Mouse (Mus musculus) embryonic facial prominence, embryonic 13.5 days (tissue): ENCODE data around the gene Yy2. TPM values are rescaled to one million over a fixed set of nuclear protein-coding genes. Genes with fewer than 3 reads are reported as not detected.

Experiments
- ATAC-seq: fragments of 200-750 bp; cut with Nextera tagmentation; 2 replicates; pipeline ENCODE4 v1.8.0; 2017; ENCODE audit warnings: low read depth; ENCODE audit not compliant: insufficient number of reproducible peaks, insufficient read depth, low FRiP score, low TSS enrichment
- H3K27ac ChIP-seq: fragments of 300-500 bp; sonication (generic); 2 replicates; pipeline ENCODE4 v1.5.1; 2015; ENCODE audit warnings: moderate library complexity, mild to moderate bottlenecking, inconsistent platforms
- H3K27me3 ChIP-seq: fragments of 300-500 bp; sonication (generic); 2 replicates; pipeline ENCODE4 v1.6.1; 2015; ENCODE audit warnings: mild to moderate bottlenecking, inconsistent platforms
- H3K36me3 ChIP-seq: fragments of 300-500 bp; sonication (generic); 2 replicates; pipeline ENCODE4 v1.6.1; 2015; ENCODE audit warnings: mild to moderate bottlenecking, inconsistent platforms
- H3K4me1 ChIP-seq: fragments of 300-500 bp; sonication (generic); 2 replicates; pipeline ENCODE4 v1.6.1; 2015; ENCODE audit warnings: inconsistent platforms
- H3K4me2 ChIP-seq: fragments of 300-500 bp; sonication (generic); 2 replicates; pipeline ENCODE4 v1.6.1; 2015; ENCODE audit warnings: moderate library complexity, mild to moderate bottlenecking, inconsistent platforms
- H3K4me3 ChIP-seq: fragments of 300-500 bp; sonication (generic); 2 replicates; pipeline ENCODE4 v1.5.1; 2015; ENCODE audit warnings: mild to moderate bottlenecking, inconsistent platforms
- H3K9ac ChIP-seq: fragments of 300-500 bp; sonication (generic); 2 replicates; pipeline ENCODE4 v1.6.1; 2015; ENCODE audit warnings: mild to moderate bottlenecking, inconsistent platforms
- H3K9me3 ChIP-seq: fragments of 300-500 bp; sonication (generic); 2 replicates; pipeline ENCODE4 v1.6.1; 2016; ENCODE audit warnings: inconsistent platforms
- WGBS: fragments of 180-500 bp; shearing (Covaris S2); methylation state at CpG from one replicate; pipeline ENCODE4 v1.1.7; 2015; ENCODE audit warnings: mixed read lengths; 5-methylcytosine and 5-hydroxymethylcytosine counted together
- polyA plus RNA-seq: library from polyadenylated mRNA; unstranded; fragments of >200 nt; fragmentation: Nextera tagmentation; extraction: Ambion mirVana; gene quantifications from 2 replicates; pipeline ENCODE4 v1.2.1, GENCODE M21; 2015

The Yy2 gene
- polyA plus RNA-seq, 1 experiment from 2014 or later: 4.8 TPM

- Histone ChIP-seq H3K36me3 (0 out of 2 replicates have a peak, but pooled peaks cover 3% of the 10 kb centered on the region), H3K27ac (no peak overlapping the region), H3K9ac (no peak overlapping the region), H3K27me3 (no peaks in the 10 kb centered on the region), H3K4me2 (no peak overlapping the region), H3K4me3 (no peak overlapping the region), H3K9me3 (no peaks in the 10 kb centered on the region), H3K4me1 (no peaks in the 10 kb centered on the region)
- ATAC-seq: no peak
- WGBS: 83% methylated on average over 2 of the region's 2 CpGs
Measured at GRCm38 (mm10) chrX:157574683-157575082, 5.9 kb upstream of the Yy2 start.

GRCm38 (mm10) chrX:157563794-157564193 is 5.0 kb downstream of the Yy2 start:
- H3K9me3 ChIP-seq: no peaks in the 10 kb centered on the region

DNA sequence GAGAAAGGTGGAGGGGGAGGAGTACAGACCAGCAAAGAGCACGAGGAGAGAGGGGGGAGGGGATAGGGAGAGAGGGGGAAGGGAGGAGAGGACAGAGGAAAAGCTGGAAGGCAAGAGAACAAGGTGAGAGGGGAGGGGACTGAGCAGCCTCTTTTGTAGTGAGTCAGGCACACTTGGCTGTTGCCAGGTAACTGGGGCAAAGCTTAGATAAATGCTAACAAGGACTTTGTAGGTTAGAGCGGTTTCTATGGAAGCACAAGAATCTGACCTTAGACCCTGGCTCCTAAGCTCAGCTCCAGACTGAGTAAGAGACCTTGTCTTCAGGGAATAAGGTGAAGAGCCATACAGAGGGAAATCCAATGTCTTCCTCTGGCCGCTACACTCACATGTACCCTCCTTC is 21.7 kb downstream of the Yy2 start:
- Histone ChIP-seq H3K4me2 (no peak overlapping the region), H3K4me1 (no peaks in the 10 kb centered on the region), H3K27me3 (no peaks in the 10 kb centered on the region), H3K9ac (no peak overlapping the region), H3K36me3 (peaks cover under 1% of the 10 kb centered on the region; the same call in 1 of the 2 replicates), H3K27ac (no peak overlapping the region), H3K9me3 (no peaks in the 10 kb centered on the region), H3K4me3 (no peak overlapping the region)
- WGBS: 30% methylated on average over 3 of the region's 3 CpGs
- ATAC-seq: no peak

More at GRCm38 (mm10) chrX:157563794-157564193, 5.0 kb downstream of the Yy2 start:
- no peak overlapping the region for H3K9ac ChIP-seq
- no peak for ATAC-seq
- H3K4me2 ChIP-seq: no peak overlapping the region
- no peaks in the 10 kb centered on the region for H3K4me1 ChIP-seq
- H3K27me3 ChIP-seq: no peaks in the 10 kb centered on the region
- no peak overlapping the region for H3K4me3 ChIP-seq
- H3K36me3 ChIP-seq: peaks cover 9% of the 10 kb centered on the region; the same call in 1 of the 2 replicates
- 79% methylated on average over 10 of the region's 10 CpGs for WGBS
- H3K27ac ChIP-seq: no peak overlapping the region

Other genes with a start within 250 kb of the Yy2 start
- 1.1 and 1.7 TPM in 2 replicates for gene Phex, start 153.7 kb downstream of the Yy2 start, polyA plus RNA-seq
- gene Sms, start 76.7 kb downstream of the Yy2 start, polyA plus RNA-seq: 46.6 and 65.5 TPM in 2 replicates
- 24.3 and 25.8 TPM in 2 replicates for gene Mbtps2, start 29.7 kb upstream of the Yy2 start, polyA plus RNA-seq
- 2.4 and 3.6 TPM in 2 replicates for gene Smpx, start 129.9 kb upstream of the Yy2 start, polyA plus RNA-seq
- gene Klhl34, start 249.4 kb upstream of the Yy2 start, polyA plus RNA-seq: 1.5 and 2.4 TPM in 2 replicates